18 mouse cellular contexts compared by ENCODE assay signal in the genomic region with DNA sequence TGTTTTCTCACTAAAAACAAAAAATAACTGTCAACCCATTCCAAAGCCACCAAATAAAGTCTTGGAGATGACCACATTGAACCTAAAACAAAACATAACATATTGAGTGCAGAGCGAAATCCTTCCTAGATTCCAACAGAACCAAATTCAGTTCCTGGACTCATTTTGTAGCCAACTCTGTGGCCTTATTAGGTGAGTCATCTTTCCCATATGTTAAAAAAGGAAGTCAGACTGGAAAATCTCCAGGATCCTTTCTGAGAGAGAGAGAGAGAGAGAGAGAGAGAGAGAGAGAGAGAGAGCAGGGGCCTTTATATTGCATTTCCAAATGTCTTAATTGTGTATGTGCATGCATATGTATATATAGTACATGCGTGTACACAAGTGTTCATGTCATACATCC.
DNase-seq lines count a peak whose midpoint lies in the region; ATAC-seq and TF ChIP-seq lines count a peak whose summit lies in the region.
"Had no signal": no experiment of that assay in that cellular context is flagged by ENCODE, and none has a peak within 500 bp of the region (broad histone marks: within the 10 kb centered on the region; RNA-seq: fewer than 3 reads in every experiment).

No protein-coding gene starts in this region.

- ATAC-seq in cerebellum, adult (ENCODE audit: insufficient number of reproducible peaks, low FRiP score, low TSS enrichment) = no peak
- ATAC-seq in intestine, embryonic 14.5 days (replicated peaks; ENCODE audit: low FRiP score, low TSS enrichment, low read depth) = no peak
- no peak for ATAC-seq in intestine, postnatal 0 days
- no peak for ATAC-seq in hindbrain, embryonic 12.5 days (ENCODE audit: low FRiP score)

- no peaks in the 10 kb centered on the region for H3K27me3 ChIP-seq in intestine, embryonic 14.5 days (replicated peaks; ENCODE audit: control insufficient read depth, insufficient read depth, low read length)
- H3K27me3 ChIP-seq in intestine, postnatal 0 days (replicated peaks; ENCODE audit: control insufficient read depth, insufficient read depth, low read length) = no peaks in the 10 kb centered on the region
- H3K27me3 ChIP-seq in myocyte (ENCODE audit: control insufficient read depth, insufficient read depth, insufficient read length) = no peaks in the 10 kb centered on the region
- H3K27me3 ChIP-seq in hindbrain, embryonic 12.5 days = no peaks in the 10 kb centered on the region
- H3K27me3 ChIP-seq: forebrain, embryonic 12.5 days; heart, embryonic 12.5 days; limb, embryonic 12.5 days had no signal

- no peaks in the 10 kb centered on the region for H3K79me2 ChIP-seq in myocyte (ENCODE audit: control insufficient read depth, insufficient read depth)

- 0 out of 2 replicates have a peak, but pooled peaks cover 4% of the 10 kb centered on the region for H3K9me3 ChIP-seq in intestine, embryonic 14.5 days (ENCODE audit: control insufficient read depth, low read length)
- H3K9me3 ChIP-seq in intestine, postnatal 0 days (ENCODE audit: control insufficient read depth) = no peaks in the 10 kb centered on the region
- no peaks in the 10 kb centered on the region for H3K9me3 ChIP-seq in hindbrain, embryonic 12.5 days (replicated peaks)
- H3K9me3 ChIP-seq: forebrain, embryonic 12.5 days had no signal

- 79% methylated on average over 2 of the region's 2 CpGs for WGBS in intestine, embryonic 14.5 days
- WGBS in intestine, postnatal 0 days = 70% methylated on average over 2 of the region's 2 CpGs
- WGBS in hindbrain, embryonic 12.5 days = 95% methylated on average over 2 of the region's 2 CpGs

- no peak for TF ChIP-seq CTCF in intestine, postnatal 0 days (IDR thresholded peaks at IDR 0.05; ENCODE audit: low read depth)
- TF ChIP-seq CTCF in left cerebral cortex, adult 2 months (IDR thresholded peaks at IDR 0.05) = no peak

- peak overlapping the region; percentile 64 for H3K27ac ChIP-seq in intestine, embryonic 14.5 days (ENCODE audit: low read depth)
- H3K27ac ChIP-seq in intestine, postnatal 0 days (ENCODE audit: low read depth, low read length) = no peak overlapping the region
- no peak overlapping the region for H3K27ac ChIP-seq in left cerebral cortex, adult 2 months
- H3K27ac ChIP-seq in hindbrain, embryonic 12.5 days = no peak overlapping the region
- H3K27ac ChIP-seq: forebrain, embryonic 12.5 days; kidney, postnatal 0 days; limb, embryonic 12.5 days had no signal

- H3K4me2 ChIP-seq in intestine, embryonic 14.5 days (ENCODE audit: low read length) = no peak overlapping the region
- H3K4me2 ChIP-seq in intestine, postnatal 0 days (replicated peaks; ENCODE audit: low read depth) = no peak overlapping the region
- H3K4me2 ChIP-seq in myocyte (ENCODE audit: low read depth) = peak overlapping the region; percentile 59
- H3K4me2 ChIP-seq in hindbrain, embryonic 12.5 days (replicated peaks) = no peak overlapping the region
- H3K4me2 ChIP-seq: forebrain, embryonic 12.5 days; heart, embryonic 12.5 days; limb, embryonic 12.5 days; midbrain, embryonic 11.5 days had no signal

- H3K36me3 ChIP-seq in intestine, embryonic 14.5 days (ENCODE audit: control insufficient read depth, insufficient read depth, low read length) = no peaks in the 10 kb centered on the region
- H3K36me3 ChIP-seq in intestine, postnatal 0 days (ENCODE audit: control insufficient read depth, insufficient read depth) = no peaks in the 10 kb centered on the region
- no peaks in the 10 kb centered on the region for H3K36me3 ChIP-seq in myocyte (ENCODE audit: control insufficient read depth, insufficient read depth)
- no peaks in the 10 kb centered on the region for H3K36me3 ChIP-seq in hindbrain, embryonic 12.5 days
- H3K36me3 ChIP-seq: forebrain, embryonic 12.5 days; heart, embryonic 12.5 days; limb, embryonic 12.5 days had no signal

- H3K9ac ChIP-seq in intestine, embryonic 14.5 days (ENCODE audit: low read length) = no peak overlapping the region
- H3K9ac ChIP-seq in intestine, postnatal 0 days (ENCODE audit: low read depth, low read length) = no peak overlapping the region
- H3K9ac ChIP-seq in hindbrain, embryonic 12.5 days = no peak overlapping the region
- H3K9ac ChIP-seq: forebrain, embryonic 12.5 days; heart, embryonic 12.5 days; limb, embryonic 12.5 days had no signal

- H3K4me3 ChIP-seq in intestine, embryonic 14.5 days (ENCODE audit: low read depth, low read length) = no peak overlapping the region
- H3K4me3 ChIP-seq in intestine, postnatal 0 days (ENCODE audit: low read depth, low read length) = no peak overlapping the region
- no peak overlapping the region for H3K4me3 ChIP-seq in myocyte
- no peak overlapping the region for H3K4me3 ChIP-seq in left cerebral cortex, adult 2 months
- no peak overlapping the region for H3K4me3 ChIP-seq in hindbrain, embryonic 12.5 days
- H3K4me3 ChIP-seq: forebrain, embryonic 12.5 days; heart, embryonic 12.5 days; limb, embryonic 12.5 days had no signal

- peaks cover 24% of the 10 kb centered on the region; the same call in 1 of the 2 replicates for H3K4me1 ChIP-seq in intestine, embryonic 14.5 days (replicated peaks; ENCODE audit: control insufficient read depth, insufficient read depth, low read length)
- H3K4me1 ChIP-seq in intestine, postnatal 0 days (replicated peaks; ENCODE audit: control insufficient read depth, insufficient read depth, low read length) = no peaks in the 10 kb centered on the region
- no peaks in the 10 kb centered on the region for H3K4me1 ChIP-seq in hindbrain, embryonic 12.5 days
- H3K4me1 ChIP-seq: forebrain, embryonic 12.5 days; limb, embryonic 12.5 days had no signal

- TF ChIP-seq POLR2A in myocyte (IDR thresholded peaks at IDR 0.05; ENCODE audit: insufficient read length, low read depth) = no peak

- peak; percentile 75 for DNase-seq in cerebellum, adult 9-10 months
- no peak for DNase-seq in intestine, embryonic 14.5 days (ENCODE audit: low spot score)
- peak; percentile 62 for DNase-seq in NIH3T3 (ENCODE audit: low read depth)
- DNase-seq in left cerebral cortex, adult 2 months (ENCODE audit: extremely low spot score in 1 of 2, low spot score in 2 of 2) = no peak
- DNase-seq: gastrocnemius, postnatal 25 days; kidney, adult 11 months; lung, postnatal 4 days; right cerebral cortex, postnatal 4 days; thymus, adult 18-20 months had no signal

- intact Hi-C loops in left cerebral cortex, adult 2 months (cut with DNase I) = no loop called here

- H3ac ChIP-seq in myocyte (ENCODE audit: control insufficient read depth, insufficient read length) = no peak overlapping the region

TF ChIP-seq in myocyte, 11 proteins besides CTCF, POLR2A, EP300 and RAD21:
- TF ChIP-seq CEBPB (IDR thresholded peaks at IDR 0.05; ENCODE audit: insufficient read depth, poor library complexity, severe bottlenecking) = no peak
- TF ChIP-seq REST (IDR thresholded peaks at IDR 0.05; ENCODE audit: insufficient read depth, insufficient read length) = no peak
- TF ChIP-seq TCF3 (IDR thresholded peaks at IDR 0.05; ENCODE audit: insufficient read length, low read depth) = no peak
TF ChIP-seq in myocyte: peak in this region for 0.

Comparison
In these comparisons a context has a peak if more than half of its experiments do, and no peak if none do; other contexts are left out.
1. DNase-seq: peak in cerebellum, adult 9-10 months (single experiment) and NIH3T3 (single experiment); none in intestine, embryonic 14.5 days (single experiment) and left cerebral cortex, adult 2 months (0 of 2).